Mouse (Mus musculus) kidney, postnatal 4 days (tissue): ENCODE results near the gene Hecw2.

Experiments
- DNase-seq, 2 experiments: peaks; one replicate each; pipeline ENCODE4 v3.0.0; 2021; ENCODE audit warnings: mixed read lengths in 2 of 2

Hecw2 gene

GRCm38 (mm10) chr1:53776176-53776905 lies 418.6 kb downstream of the Hecw2 start:
- no peak for DNase-seq

GRCm38 (mm10) chr1:53775545-53775944 lies 419.4 kb downstream of the Hecw2 start:
- DNase-seq, result no peak

- DNase-seq, result no peak
Observed at GRCm38 (mm10) chr1:53775036-53775435, 419.9 kb downstream of the Hecw2 start.

- no peak for DNase-seq
Observed at GRCm38 (mm10) chr1:53774571-53774970, 420.4 kb downstream of the Hecw2 start.

- DNase-seq, result peak in 1 of 2 experiments; percentile 12
Observed at GRCm38 (mm10) chr1:53773994-53774393, 421.0 kb downstream of the Hecw2 start.

GRCm38 (mm10) chr1:53772967-53773366 lies 422.0 kb downstream of the Hecw2 start:
- DNase-seq, result no peak

GRCm38 (mm10) chr1:53771476-53771875 lies 423.5 kb downstream of the Hecw2 start:
- no peak for DNase-seq

- DNase-seq, result peak in 1 of 2 experiments; percentile 7
Observed at GRCm38 (mm10) chr1:53766112-53766511, 428.9 kb downstream of the Hecw2 start.

- no peak for DNase-seq
Observed at GRCm38 (mm10) chr1:53757316-53757715, 437.7 kb downstream of the Hecw2 start.
